Mouse (Mus musculus) Patski (cell line): ENCODE measurements around the gene Pes1. TPM values are rescaled to one million over a fixed set of nuclear protein-coding genes. Genes with fewer than 3 reads are reported as not detected.

ENCODE experiments used
- ATAC-seq: fragments of 100-300 bp; one replicate; pipeline ENCODE4 v1.8.0; 2021
- CTCF ChIA-PET: fragments of 350-600 bp; sonication (Branson Sonifier 250); formaldehyde crosslinking; loops from one replicate; lab custom pipeline; 2022; ENCODE audit warnings: inconsistent platforms; lab: Charles Lee
- POLR2A ChIA-PET: fragments of 350-600 bp; sonication (Branson Sonifier 250); formaldehyde crosslinking; loops from one replicate; lab custom pipeline; 2022; ENCODE audit warnings: antibody characterized with exemption, inconsistent platforms; lab: Charles Lee
- DNase-seq: peaks from one replicate; pipeline ENCODE4 v3.0.0-alpha.2; 2011; ENCODE audit warnings: low read depth, low spot score
- H3K27me3 ChIP-seq: fragments of 371-371 bp; one replicate; pipeline ENCODE4 v1.5.1; 2021
- CTCF ChIP-seq: fragments of 100-300 bp; IDR thresholded peaks from one replicate; pipeline ENCODE4 v1.5.1; 2021
- in situ Hi-C: fragments of 300-500 bp; cut with MboI; formaldehyde crosslinking; loops from 3 replicates; pipeline ENCODE4 v1.11.1; 2018; ENCODE audit warnings: low pct_unique_long_range_greater_than_20kb, mixed read lengths
- polyA plus RNA-seq: library from polyadenylated mRNA; unstranded; gene quantifications from one replicate; pipeline ENCODE4 v1.2.3, GENCODE M21; 2021

Gene Pes1
- 86.4 TPM for polyA plus RNA-seq

GRCm38 (mm10) chr11:3963610-3964415 lies at the start of gene Pes1:
Gene Pes1, plus strand, starts transcription at chr11:3963975.
- peaks cover 13% of the 10 kb centered on the region for H3K27me3 ChIP-seq
- in situ Hi-C loops, result no loop called here
- TF ChIP-seq CTCF, result no peak
- peak; percentile 35 for ATAC-seq
- DNase-seq, result peak; percentile 77
- ChIA-PET POLR2A (no interaction called here), CTCF (interaction anchor here (0.8 to 1.3 kb wide), 3 partner anchors 11 to 25 kb away, joined by 3 read pairs; no protein-coding TSS in a partner anchor)

GRCm38 (mm10) chr11:3914109-3914840 lies 49.5 kb upstream of the Pes1 start, which contains the start of gene Slc35e4:
Gene Slc35e4, minus strand, starts transcription at chr11:3914664.
- CTCF ChIA-PET, result interaction anchor here (0.8 to 3.3 kb wide), 11 partner anchors 9 to 117 kb away, joined by 3 to 17 read pairs (median 6); partner anchors contain the start of genes 4921536K21Rik and Dusp18
- TF ChIP-seq CTCF, result no peak
- ATAC-seq (peak; percentile 40), DNase-seq (peak; percentile 86)
- no peaks in the 10 kb centered on the region for H3K27me3 ChIP-seq
- in situ Hi-C loops, result no loop called here
- POLR2A ChIA-PET, result interaction anchor here (1.1 to 2.0 kb wide), 6 partner anchors 11 to 100 kb away, joined by 3 to 12 read pairs (median 4); partner anchors contain the start of genes 4921536K21Rik and Dusp18

GRCm38 (mm10) chr11:3918738-3919137 lies 45.0 kb upstream of the Pes1 start:
- ATAC-seq, result no peak
- ChIA-PET POLR2A (no interaction called here), CTCF (interaction anchor here (0.9 to 1.0 kb wide), 2 partner anchors 26 to 37 kb away, joined by 3 to 6 read pairs; no protein-coding TSS in a partner anchor)
- in situ Hi-C loops, result no loop called here
- TF ChIP-seq CTCF, result no peak
- no peak for DNase-seq
- no peaks in the 10 kb centered on the region for H3K27me3 ChIP-seq

GRCm38 (mm10) chr11:3920476-3920875 lies 43.3 kb upstream of the Pes1 start:
- H3K27me3 ChIP-seq, result no peaks in the 10 kb centered on the region
- CTCF ChIA-PET, result interaction anchor here (1.1 to 2.2 kb wide), 5 partner anchors 11 to 225 kb away, joined by 3 to 12 read pairs (median 3); partner anchors contain the start of gene Tcn2
- no peak for TF ChIP-seq CTCF
- ATAC-seq (no peak), DNase-seq (no peak)
- POLR2A ChIA-PET, result no interaction called here
- in situ Hi-C loops, result no loop called here

GRCm38 (mm10) chr11:3921281-3921850 lies 42.4 kb upstream of the Pes1 start:
- TF ChIP-seq CTCF, result no peak
- in situ Hi-C loops, result no loop called here
- DNase-seq (no peak), ATAC-seq (no peak)
- POLR2A ChIA-PET, result interaction anchor here (1.9 kb wide), 1 partner anchor 10 kb away, joined by 8 read pairs; the partner anchor contains the start of gene Tcn2
- CTCF ChIA-PET, result interaction anchor here (0.7 to 2.2 kb wide), 12 partner anchors 10 to 226 kb away, joined by 3 to 12 read pairs (median 3); partner anchors contain the start of gene Tcn2
- H3K27me3 ChIP-seq, result no peaks in the 10 kb centered on the region

GRCm38 (mm10) chr11:3922115-3922514 lies 41.7 kb upstream of the Pes1 start:
- ATAC-seq (no peak), DNase-seq (no peak)
- H3K27me3 ChIP-seq, result no peaks in the 10 kb centered on the region
- ChIA-PET POLR2A (interaction anchor here (1.9 kb wide), 1 partner anchor 9 kb away, joined by 8 read pairs; the partner anchor contains the start of gene Tcn2), CTCF (interaction anchor here (1.2 to 3.4 kb wide), 10 partner anchors 7 to 226 kb away, joined by 3 to 12 read pairs (median 4); partner anchors contain the start of genes Slc35e4 and Tcn2)
- in situ Hi-C loops, result no loop called here
- no peak for TF ChIP-seq CTCF

GRCm38 (mm10) chr11:3922731-3923130 lies 41.0 kb upstream of the Pes1 start:
- CTCF ChIA-PET, result interaction anchor here (3.4 kb wide), 1 partner anchor 8 kb away, joined by 10 read pairs; the partner anchor contains the start of gene Slc35e4
- in situ Hi-C loops, result no loop called here
- TF ChIP-seq CTCF, result no peak
- no peaks in the 10 kb centered on the region for H3K27me3 ChIP-seq
- no peak for ATAC-seq
- POLR2A ChIA-PET, result interaction anchor here (1.9 kb wide), 1 partner anchor 8 kb away, joined by 8 read pairs; the partner anchor contains the start of gene Tcn2
- no peak for DNase-seq

- DNase-seq, result no peak
- CTCF ChIA-PET, result interaction anchor here (3.4 kb wide), 1 partner anchor 11 kb away, joined by 10 read pairs; the partner anchor contains the start of gene Slc35e4
- H3K27me3 ChIP-seq, result no peaks in the 10 kb centered on the region
- no peak for TF ChIP-seq CTCF
- ATAC-seq, result no peak
- in situ Hi-C loops, result no loop called here
- POLR2A ChIA-PET, result no interaction called here
Observed at GRCm38 (mm10) chr11:3925916-3926315, 37.9 kb upstream of the Pes1 start.

GRCm38 (mm10) chr11:3930019-3930418 lies 33.8 kb upstream of the Pes1 start:
- in situ Hi-C loops, result no loop called here
- CTCF ChIA-PET, result interaction anchor here (2.8 kb wide), 1 partner anchor 9 kb away, joined by 12 read pairs; no protein-coding TSS in a partner anchor
- no peaks in the 10 kb centered on the region for H3K27me3 ChIP-seq

More at GRCm38 (mm10) chr11:3930019-3930418, 33.8 kb upstream of the Pes1 start:
- no peak for TF ChIP-seq CTCF
- no peak for ATAC-seq
- no peak for DNase-seq
- POLR2A ChIA-PET, result interaction anchor here (2.7 kb wide), 1 partner anchor 8 kb away, joined by 8 read pairs; no protein-coding TSS in a partner anchor
